Mouse (Mus musculus) forebrain, embryonic 16.5 days (tissue): Measurements from ENCODE around the gene Dgki. TPM values are rescaled to one million over a fixed set of nuclear protein-coding genes. Genes with fewer than 3 reads are reported as not detected.

Experiments used
- ATAC-seq: fragments of 200-750 bp; cut with Nextera tagmentation; 2 replicates; pipeline ENCODE4 v1.8.0; 2017; ENCODE audit warnings: mild to moderate bottlenecking, moderate library complexity
- H3K27ac ChIP-seq: fragments of 300-500 bp; sonication (generic); 2 replicates; pipeline ENCODE4 v1.5.1; 2014; ENCODE audit warnings: low read length, control low read depth
- H3K27me3 ChIP-seq: fragments of 300-500 bp; sonication (generic); replicated peaks from 2 replicates; pipeline ENCODE4 v1.6.1; 2014; ENCODE audit warnings: low read length; ENCODE audit not compliant: control insufficient read depth, insufficient read depth
- H3K36me3 ChIP-seq: fragments of 300-500 bp; sonication (generic); 2 replicates; pipeline ENCODE4 v1.6.1; 2014; ENCODE audit not compliant: control insufficient read depth, insufficient read depth
- H3K4me1 ChIP-seq: fragments of 300-500 bp; sonication (generic); replicated peaks from 2 replicates; pipeline ENCODE4 v1.6.1; 2014; ENCODE audit warnings: low read length; ENCODE audit not compliant: control insufficient read depth, insufficient read depth
- H3K4me2 ChIP-seq: fragments of 300-500 bp; sonication (generic); 2 replicates; pipeline ENCODE4 v1.6.1; 2014; ENCODE audit warnings: mild to moderate bottlenecking, low read length, control low read depth
- H3K4me3 ChIP-seq: fragments of 300-500 bp; sonication (generic); replicated peaks from 2 replicates; pipeline ENCODE4 v1.5.1; 2014; ENCODE audit warnings: mild to moderate bottlenecking, low read length, control low read depth
- H3K9ac ChIP-seq: fragments of 300-500 bp; sonication (generic); replicated peaks from 2 replicates; pipeline ENCODE4 v1.6.1; 2014; ENCODE audit warnings: low read depth, low read length, control low read depth
- H3K9me3 ChIP-seq: fragments of 300-500 bp; sonication (generic); 2 replicates; pipeline ENCODE4 v1.6.1; 2016; ENCODE audit warnings: low read length; ENCODE audit not compliant: control insufficient read depth
- WGBS: fragments of 180-500 bp; shearing (Covaris S2); extraction: QIAGEN DNeasy Blood & Tissue Kit; methylation state at CpG from one replicate; pipeline ENCODE4 v1.1.7; 2014; 5-methylcytosine and 5-hydroxymethylcytosine counted together
- polyA plus RNA-seq: library from polyadenylated mRNA; unstranded; fragments of >200 nt; fragmentation: Nextera tagmentation; extraction: Ambion mirVana; gene quantifications from 2 replicates; pipeline ENCODE4 v1.2.1, GENCODE M21; 2015

Dgki gene
- polyA plus RNA-seq, 1 experiment from 2014 or later: 9.6 TPM

DNA sequence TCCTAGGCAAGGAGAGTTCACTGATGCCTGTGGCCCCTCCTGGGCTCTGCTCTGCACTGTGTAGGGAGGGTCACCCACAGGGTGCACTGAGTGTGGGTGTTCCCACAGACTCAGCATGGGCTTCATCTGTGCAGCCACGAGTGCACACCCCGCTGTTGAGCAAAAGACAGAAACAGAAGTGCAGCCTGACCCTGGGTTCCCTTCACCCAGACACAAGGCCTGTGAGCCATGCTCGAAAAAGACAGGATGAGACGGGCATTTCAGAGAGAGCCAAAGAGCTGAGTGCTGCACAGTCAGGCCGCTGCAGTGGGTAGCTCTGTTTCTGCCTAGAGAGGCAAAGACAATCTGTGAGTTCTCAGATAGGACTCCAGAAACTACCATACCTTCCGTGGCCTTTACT lies 27.5 kb upstream of the Dgki start:
- WGBS: 48% methylated on average over 6 of the region's 6 CpGs
- Histone ChIP-seq H3K4me1 (peaks cover 35% of the 10 kb centered on the region), H3K27ac (no peak overlapping the region), H3K9me3 (no peaks in the 10 kb centered on the region), H3K9ac (no peak overlapping the region; the same call in 1 of the 2 replicates), H3K4me2 (no peak overlapping the region), H3K4me3 (no peak overlapping the region), H3K27me3 (no peaks in the 10 kb centered on the region), H3K36me3 (no peaks in the 10 kb centered on the region)
- no peak for ATAC-seq

DNA sequence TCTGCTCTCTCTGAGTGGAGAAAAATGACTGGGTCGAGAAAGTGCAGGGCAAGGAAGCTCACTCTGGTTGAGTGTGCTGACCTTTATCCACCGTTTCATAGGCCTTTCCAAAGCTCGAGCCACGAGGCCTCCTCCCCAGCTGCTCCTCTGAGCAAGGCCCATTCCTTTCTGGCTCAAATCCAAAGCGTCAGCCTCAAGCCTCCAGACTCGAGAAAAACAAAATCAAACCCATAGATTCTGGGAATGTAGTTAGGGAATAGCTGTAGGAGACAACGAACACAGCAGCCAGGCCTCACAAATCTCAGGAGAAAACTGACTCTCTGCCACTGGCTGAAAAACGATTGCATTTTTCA lies 26.6 kb upstream of the Dgki start:
- ATAC-seq: 0 out of 2 replicates have a peak, but pooled peaks have one; percentile 7
- Histone ChIP-seq H3K9me3 (no peaks in the 10 kb centered on the region), H3K9ac (0 out of 2 replicates have a peak overlapping the region, but pooled peaks have one; percentile 0), H3K4me1 (peaks cover 35% of the 10 kb centered on the region), H3K27ac (peak overlapping the region; percentile 43), H3K27me3 (no peaks in the 10 kb centered on the region), H3K36me3 (no peaks in the 10 kb centered on the region), H3K4me2 (no peak overlapping the region), H3K4me3 (no peak overlapping the region)
- WGBS: 20% methylated on average over 8 of the region's 8 CpGs

DNA sequence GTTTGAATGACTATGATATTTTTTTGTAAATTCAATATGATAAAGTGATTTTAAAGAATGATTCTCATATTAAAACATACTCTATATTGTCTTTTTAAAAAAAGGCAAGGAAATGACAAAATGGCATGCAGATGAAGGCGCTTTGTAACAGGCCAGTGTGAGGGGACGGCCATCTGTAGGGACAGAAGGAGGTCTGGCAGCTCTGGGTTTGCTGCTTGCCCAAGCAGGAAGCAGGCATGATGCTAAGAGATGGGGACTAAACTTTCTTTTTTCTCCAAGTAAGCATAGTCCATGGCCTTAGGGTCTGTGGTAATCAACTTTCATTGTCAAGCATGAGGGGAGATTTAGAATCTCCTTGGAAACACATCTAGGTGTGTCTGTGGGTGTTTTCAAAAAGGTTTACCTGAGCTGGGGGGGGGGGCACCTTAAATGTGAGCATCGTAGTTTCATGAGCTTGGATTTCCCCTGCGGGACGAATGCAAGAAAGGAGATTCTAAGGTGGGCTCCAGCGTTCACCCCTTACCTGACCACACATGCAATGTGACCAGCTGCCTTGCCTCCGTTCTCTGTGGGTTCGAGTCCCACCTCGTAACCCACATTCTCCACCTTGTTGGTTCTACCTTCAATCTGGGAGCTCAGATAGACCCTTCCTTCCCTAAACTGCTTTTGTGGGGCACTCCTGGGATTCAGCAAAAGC lies 26.1 kb upstream of the Dgki start:
- no peaks in the 10 kb centered on the region for H3K27me3 ChIP-seq
- no peaks in the 10 kb centered on the region for H3K9me3 ChIP-seq
- H3K4me3 ChIP-seq: no peak overlapping the region
- no peak for ATAC-seq
- 0 out of 2 replicates have a peak overlapping the region, but pooled peaks have one; percentile 0 for H3K9ac ChIP-seq
- H3K4me1 ChIP-seq: peaks cover 33% of the 10 kb centered on the region
- H3K36me3 ChIP-seq: no peaks in the 10 kb centered on the region
- WGBS: 93% methylated on average over 9 of the region's 9 CpGs
- no peak overlapping the region for H3K4me2 ChIP-seq
- H3K27ac ChIP-seq: peak overlapping the region; percentile 43; the same call in 1 of the 2 replicates

DNA sequence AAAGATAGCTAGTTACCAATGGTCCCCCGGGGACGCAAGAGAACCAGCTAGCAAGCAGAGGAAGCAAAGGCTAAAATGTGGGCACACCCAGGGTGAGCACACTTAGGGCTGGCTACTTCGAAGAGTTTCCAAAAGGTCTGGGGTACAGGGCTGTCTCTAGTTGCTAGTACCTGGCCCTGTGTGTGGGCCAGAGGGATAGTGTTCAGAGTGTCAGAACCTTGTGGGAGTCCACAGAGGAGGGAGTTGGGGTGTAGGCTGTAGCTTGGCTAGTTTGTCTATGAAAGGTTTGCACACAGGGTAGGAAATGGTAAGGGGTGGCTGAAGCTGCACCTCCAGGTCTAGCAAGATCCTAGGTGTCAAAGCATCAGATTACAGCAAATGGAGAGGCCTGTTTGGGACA lies 25.1 kb upstream of the Dgki start:
- WGBS: 95% methylated on average over 3 of the region's 3 CpGs
- no peak for ATAC-seq

DNA sequence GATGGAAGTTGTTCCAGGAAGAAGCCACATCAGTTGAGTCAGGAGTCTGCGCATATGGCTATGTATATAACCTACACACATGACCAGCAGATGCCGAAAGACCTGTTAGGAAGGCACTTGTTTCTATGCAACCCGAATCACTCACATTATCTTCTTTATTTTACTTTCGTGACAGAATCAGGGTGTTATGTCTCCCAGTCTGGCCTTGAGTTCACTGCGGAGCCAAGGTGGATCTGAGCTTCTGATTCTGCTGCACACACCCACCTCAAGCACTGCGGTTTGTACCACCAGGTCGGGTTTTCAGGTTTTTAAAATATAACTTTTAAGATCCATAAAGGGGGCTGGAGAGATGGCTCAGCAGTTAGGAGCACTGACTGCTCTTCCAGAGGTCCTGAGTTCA lies 22.7 kb upstream of the Dgki start:
- Histone ChIP-seq H3K4me3 (no peak overlapping the region), H3K4me2 (no peak overlapping the region), H3K27ac (no peak overlapping the region), H3K27me3 (no peaks in the 10 kb centered on the region), H3K4me1 (peaks cover 15% of the 10 kb centered on the region), H3K9me3 (no peaks in the 10 kb centered on the region), H3K36me3 (no peaks in the 10 kb centered on the region), H3K9ac (no peak overlapping the region)
- no peak for ATAC-seq
- WGBS: 89% methylated on average over 7 of the region's 7 CpGs

More for the DNA sequence above, 25.1 kb upstream of the Dgki start:
- no peak overlapping the region for H3K9ac ChIP-seq
- no peak overlapping the region for H3K27ac ChIP-seq
- H3K9me3 ChIP-seq: no peaks in the 10 kb centered on the region
- H3K4me3 ChIP-seq: no peak overlapping the region
- no peak overlapping the region for H3K4me2 ChIP-seq
- peaks cover 26% of the 10 kb centered on the region for H3K4me1 ChIP-seq
- H3K27me3 ChIP-seq: no peaks in the 10 kb centered on the region
- no peaks in the 10 kb centered on the region for H3K36me3 ChIP-seq

DNA sequence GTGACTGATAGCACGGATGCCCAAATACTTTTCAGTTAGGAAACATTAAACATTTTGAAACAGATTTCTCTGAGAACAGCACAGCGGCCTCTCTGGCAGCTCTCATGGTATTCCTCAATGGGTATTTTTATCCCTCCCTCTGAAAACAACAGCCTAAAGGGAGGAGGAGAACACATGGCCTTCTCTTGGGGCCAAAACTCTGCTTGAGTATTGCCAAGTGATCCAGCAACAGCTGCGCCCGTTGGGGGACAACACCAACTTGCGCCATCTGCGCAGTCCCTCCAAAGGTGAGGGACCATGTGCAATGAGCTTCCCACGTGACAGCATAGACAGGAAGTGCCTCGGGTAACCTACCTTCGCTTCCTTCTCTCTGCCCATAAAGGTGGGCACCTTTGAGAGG lies 22.1 kb upstream of the Dgki start:
- Histone ChIP-seq H3K27me3 (no peaks in the 10 kb centered on the region), H3K9ac (no peak overlapping the region), H3K4me1 (peaks cover 12% of the 10 kb centered on the region), H3K36me3 (no peaks in the 10 kb centered on the region), H3K27ac (no peak overlapping the region), H3K9me3 (no peaks in the 10 kb centered on the region), H3K4me2 (no peak overlapping the region), H3K4me3 (no peak overlapping the region)
- no peak for ATAC-seq
- 80% methylated on average over 9 of the region's 9 CpGs for WGBS

DNA sequence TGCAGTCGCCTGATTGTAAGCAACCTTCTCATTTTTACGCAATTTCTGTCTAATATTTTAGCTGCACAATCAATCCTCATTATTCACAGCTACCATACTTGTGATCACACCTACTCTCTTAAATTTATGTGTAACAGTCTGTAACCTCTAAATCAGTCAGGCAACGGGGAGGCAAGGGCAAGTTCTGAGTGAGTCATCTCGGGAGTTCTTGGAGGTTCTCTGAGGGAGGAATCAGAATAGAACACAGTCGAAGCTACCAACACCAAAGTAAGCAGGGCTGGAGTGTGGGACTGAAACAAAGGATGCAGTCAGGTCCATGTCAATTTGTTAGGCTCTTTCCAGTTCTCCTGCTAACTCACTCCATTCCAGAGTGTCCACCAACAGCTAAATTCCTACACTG lies 17.9 kb upstream of the Dgki start:
- H3K9me3 ChIP-seq: no peaks in the 10 kb centered on the region
- H3K4me2 ChIP-seq: no peak overlapping the region
- no peak overlapping the region for H3K27ac ChIP-seq
- 74% methylated on average over 5 of the region's 5 CpGs for WGBS
- no peaks in the 10 kb centered on the region for H3K27me3 ChIP-seq
- H3K9ac ChIP-seq: no peak overlapping the region
- no peak overlapping the region for H3K4me3 ChIP-seq
- H3K36me3 ChIP-seq: no peaks in the 10 kb centered on the region
- no peak for ATAC-seq
- no peaks in the 10 kb centered on the region for H3K4me1 ChIP-seq

DNA sequence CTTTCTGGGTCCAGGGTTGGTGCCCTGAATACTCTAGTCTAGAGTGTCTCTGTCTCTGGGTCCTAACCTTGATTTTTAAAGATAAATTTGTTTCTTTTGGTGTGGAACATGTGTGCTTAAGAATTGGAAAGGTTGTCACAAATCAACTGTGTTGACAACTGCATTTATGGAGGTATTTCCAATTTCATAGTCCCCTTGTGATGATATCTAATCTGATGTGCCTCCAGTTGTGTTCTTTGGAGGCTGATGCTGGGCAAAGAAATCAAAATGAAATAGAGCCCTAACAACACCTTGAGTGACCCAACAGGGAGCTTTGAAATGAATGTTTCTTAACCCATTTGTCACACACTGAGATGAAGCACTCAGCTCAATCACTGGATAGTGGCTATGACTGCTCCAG lies 15.5 kb upstream of the Dgki start:
- Histone ChIP-seq H3K9ac (no peak overlapping the region), H3K27ac (no peak overlapping the region), H3K9me3 (no peaks in the 10 kb centered on the region), H3K4me3 (no peak overlapping the region), H3K27me3 (no peaks in the 10 kb centered on the region), H3K4me2 (no peak overlapping the region), H3K36me3 (no peaks in the 10 kb centered on the region), H3K4me1 (no peaks in the 10 kb centered on the region)
- no peak for ATAC-seq

DNA sequence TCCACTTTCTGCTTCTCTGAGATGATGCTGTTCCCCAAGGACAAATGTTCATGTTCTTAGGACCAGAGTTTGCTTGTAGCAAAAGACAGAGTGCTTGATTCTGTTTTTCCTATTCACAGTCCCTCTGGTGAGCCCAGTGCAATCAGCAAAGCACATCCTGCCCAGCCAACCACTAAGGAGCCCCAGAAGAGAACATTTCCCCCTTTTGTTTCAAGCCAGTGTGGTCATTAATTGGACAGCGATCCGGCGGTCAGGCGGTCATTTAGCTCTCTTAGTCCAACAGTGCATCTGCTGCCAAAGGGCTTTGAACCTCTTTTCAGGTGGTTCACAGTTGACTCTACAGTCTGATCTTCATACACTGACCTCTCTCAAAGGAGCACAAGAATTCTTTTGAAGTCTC lies 10.6 kb upstream of the Dgki start:
- H3K4me1 ChIP-seq: no peaks in the 10 kb centered on the region
- ATAC-seq: no peak
- no peaks in the 10 kb centered on the region for H3K9me3 ChIP-seq
- H3K4me3 ChIP-seq: no peak overlapping the region
- no peak overlapping the region for H3K4me2 ChIP-seq
- no peak overlapping the region for H3K9ac ChIP-seq
- H3K27ac ChIP-seq: no peak overlapping the region
- WGBS: 79% methylated on average over 4 of the region's 4 CpGs
- no peaks in the 10 kb centered on the region for H3K27me3 ChIP-seq
- H3K36me3 ChIP-seq: no peaks in the 10 kb centered on the region

DNA sequence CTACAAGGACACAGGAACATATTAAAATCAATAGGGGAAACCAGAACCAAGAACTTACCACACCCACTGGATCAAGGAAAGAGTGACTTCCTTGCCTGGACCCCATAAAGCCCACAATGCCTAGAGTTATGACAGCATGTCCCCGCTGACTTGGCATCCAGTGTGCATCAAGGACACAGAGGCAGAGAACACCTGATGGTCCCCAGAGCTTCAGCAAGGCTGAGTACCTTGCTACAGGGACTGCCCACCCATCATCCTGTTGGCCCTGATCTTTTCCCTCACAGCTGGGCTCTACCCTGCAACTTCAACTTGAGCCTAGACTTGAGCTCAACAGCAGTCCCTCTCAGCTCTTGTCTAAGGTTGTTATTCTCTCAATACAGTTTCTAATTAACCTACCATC lies 6.6 kb upstream of the Dgki start:
- no peak overlapping the region for H3K4me2 ChIP-seq
- no peaks in the 10 kb centered on the region for H3K36me3 ChIP-seq
- 0 out of 2 replicates have a peak, but pooled peaks cover 2% of the 10 kb centered on the region for H3K27me3 ChIP-seq
- no peak for ATAC-seq
- WGBS: 100% methylated on average over 1 of the region's 1 CpGs
- no peaks in the 10 kb centered on the region for H3K9me3 ChIP-seq
- no peak overlapping the region for H3K27ac ChIP-seq
- H3K9ac ChIP-seq: no peak overlapping the region
- no peaks in the 10 kb centered on the region for H3K4me1 ChIP-seq
- no peak overlapping the region for H3K4me3 ChIP-seq
